Mouse (Mus musculus): ENCODE results near the gene Kctd4. TPM values are rescaled to one million over a fixed set of nuclear protein-coding genes. Genes with fewer than 3 reads are reported as not detected.

The Kctd4 gene
- total and polyA plus RNA-seq, 3 experiments: 0.06 TPM; not detected in 2

- peaks cover 8 to 73% of the 10 kb centered on the region in 2 experiments for H3K36me3 ChIP-seq (replicated peaks in 1 of 2; ENCODE audit: control insufficient read depth in 1 of 2, insufficient read depth in 1 of 2, low read length in 1 of 2)
- no peaks in the 10 kb centered on the region for H3K9me3 ChIP-seq (replicated peaks; ENCODE audit: low read length)
- peaks cover 0 to 17% of the 10 kb centered on the region in 2 experiments; a peak in 1 of 4 replicates for H3K4me1 ChIP-seq (ENCODE audit: control insufficient read depth in 1 of 2, insufficient read depth in 2 of 2)
- H3K4me2 ChIP-seq (ENCODE audit: insufficient read depth, low read depth, poor library complexity, severe bottlenecking): no peak overlapping the region
- in situ Hi-C loops (cut with MboI; ENCODE audit: low pct_ligation_motif_present, low pct_unique_long_range_greater_than_20kb, low sequenced_read_pairs): loop anchor here (10.0 kb wide), 1 partner anchor 78 kb away; no protein-coding TSS in a partner anchor
- H3K4me3 ChIP-seq (replicated peaks in 1 of 3; ENCODE audit: low read depth in 2 of 3, low read length in 2 of 3, poor library complexity in 1 of 3): no peak overlapping the region
- no peak for DNase-seq (ENCODE audit: extremely low read depth)
- no peak for TF ChIP-seq TBP (conservative IDR thresholded peaks at IDR 0.05; ENCODE audit: low read depth, low read length)
- TF ChIP-seq MEF2A (IDR thresholded peaks at IDR 0.05; ENCODE audit: borderline replicate concordance, low read depth, low read length): no peak
- no peak for TF ChIP-seq MAX (IDR thresholded peaks at IDR 0.05; ENCODE audit: low read length)
- H3K27ac ChIP-seq (ENCODE audit: insufficient read depth, low read depth): no peak overlapping the region
- peaks cover 12% of the 10 kb centered on the region; the same call in 1 of the 2 replicates for H3K79me2 ChIP-seq (replicated peaks; ENCODE audit: control insufficient read depth, extremely low read depth, insufficient read depth, poor library complexity, severe bottlenecking)
- H3K27me3 ChIP-seq (replicated peaks): no peaks in the 10 kb centered on the region
- dilution Hi-C loops (cut with MboI; ENCODE audit: extremely low pct_ligation_motif_present, extremely low pct_unique_long_range_greater_than_20kb, low sequenced_read_pairs): no loop called here
- no peak overlapping the region for H3K9ac ChIP-seq (ENCODE audit: insufficient read depth, low read depth)
Observed at GRCm38 (mm10) chr14:75992371-75992770, 37.6 kb downstream of the Kctd4 start.

GRCm38 (mm10) chr14:75998082-75998481 lies 43.3 kb downstream of the Kctd4 start:
- H3K36me3 ChIP-seq (replicated peaks in 1 of 2; ENCODE audit: control insufficient read depth in 1 of 2, insufficient read depth in 1 of 2, low read length in 1 of 2): peaks cover 5 to 52% of the 10 kb centered on the region in 2 experiments
- no peak for DNase-seq (ENCODE audit: extremely low read depth)
- peaks cover 0 to 48% of the 10 kb centered on the region in 2 experiments; a peak in 2 of 4 replicates for H3K4me1 ChIP-seq (ENCODE audit: control insufficient read depth in 1 of 2, insufficient read depth in 2 of 2)
- H3K27me3 ChIP-seq (replicated peaks): no peaks in the 10 kb centered on the region
- H3K4me2 ChIP-seq (ENCODE audit: insufficient read depth, low read depth, poor library complexity, severe bottlenecking): no peak overlapping the region
- peaks cover 6% of the 10 kb centered on the region for H3K79me2 ChIP-seq (replicated peaks; ENCODE audit: control insufficient read depth, extremely low read depth, insufficient read depth, poor library complexity, severe bottlenecking)
- TF ChIP-seq CHD2 (IDR thresholded peaks at IDR 0.05; ENCODE audit: low read length) (no peak), CHD1 (IDR thresholded peaks at IDR 0.05; ENCODE audit: low read depth, low read length) (no peak), NRF1 (IDR thresholded peaks at IDR 0.05; ENCODE audit: low read depth, low read length) (no peak), CTCF (conservative IDR thresholded peaks at IDR 0.05 in 1 of 2, IDR thresholded peaks at IDR 0.05 in 1 of 2; ENCODE audit: low read depth in 2 of 2, low read length in 2 of 2) (no peak), USF2 (conservative IDR thresholded peaks at IDR 0.05; ENCODE audit: low read depth, low read length) (no peak), ZKSCAN1 (IDR thresholded peaks at IDR 0.05; ENCODE audit: borderline replicate concordance, low read depth, low read length) (no peak), EP300 (IDR thresholded peaks at IDR 0.05; ENCODE audit: low read length) (no peak), RAD21 (IDR thresholded peaks at IDR 0.05; ENCODE audit: low read depth, low read length) (no peak)
- H3K27ac ChIP-seq (ENCODE audit: insufficient read depth, low read depth): no peak overlapping the region
- dilution Hi-C loops (cut with MboI; ENCODE audit: extremely low pct_ligation_motif_present, extremely low pct_unique_long_range_greater_than_20kb, low sequenced_read_pairs) (no loop called here), in situ Hi-C loops (cut with MboI; ENCODE audit: low pct_ligation_motif_present, low pct_unique_long_range_greater_than_20kb, low sequenced_read_pairs) (loop anchor here (10.0 kb wide), 1 partner anchor 83 kb away; no protein-coding TSS in a partner anchor)
- H3K9ac ChIP-seq (ENCODE audit: insufficient read depth, low read depth): no peak overlapping the region
- no peak overlapping the region for H3K4me3 ChIP-seq (replicated peaks in 1 of 3; ENCODE audit: low read depth in 2 of 3, low read length in 2 of 3, poor library complexity in 1 of 3)
- H3K9me3 ChIP-seq (replicated peaks; ENCODE audit: low read length): no peaks in the 10 kb centered on the region

DNA sequence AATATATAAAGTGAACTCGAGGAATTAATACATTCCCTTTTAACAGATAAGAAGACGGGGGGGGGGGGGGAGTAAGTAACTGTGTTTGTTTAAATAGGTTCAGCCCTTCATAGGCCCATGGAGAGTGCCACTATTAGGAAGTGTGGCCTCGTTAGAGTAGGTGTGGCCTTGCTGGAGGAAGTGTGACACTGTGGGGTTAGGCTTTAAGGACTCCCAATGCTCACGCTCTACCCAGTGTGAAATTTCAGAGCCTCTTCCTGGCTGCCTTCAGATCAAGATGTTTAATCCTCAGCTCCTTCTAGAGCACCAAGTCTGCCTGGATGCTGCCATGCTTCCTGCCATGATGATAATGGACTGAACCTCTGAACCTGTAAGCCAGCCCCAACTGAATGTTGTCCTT lies 47.0 kb downstream of the Kctd4 start:
- in situ Hi-C loops (cut with MboI; ENCODE audit: low pct_ligation_motif_present, low pct_unique_long_range_greater_than_20kb, low sequenced_read_pairs) (no loop called here), dilution Hi-C loops (cut with MboI; ENCODE audit: extremely low pct_ligation_motif_present, extremely low pct_unique_long_range_greater_than_20kb, low sequenced_read_pairs) (no loop called here)
- no peaks in the 10 kb centered on the region for H3K27me3 ChIP-seq (replicated peaks)
- H3K27ac ChIP-seq (ENCODE audit: insufficient read depth, low read depth): no peak overlapping the region
- peak; percentile 35 for DNase-seq (ENCODE audit: extremely low read depth)
- peaks cover 0 to 58% of the 10 kb centered on the region in 2 experiments; a peak in 2 of 4 replicates for H3K4me1 ChIP-seq (ENCODE audit: control insufficient read depth in 1 of 2, insufficient read depth in 2 of 2)
- no peak overlapping the region for H3K9ac ChIP-seq (ENCODE audit: insufficient read depth, low read depth)
- H3K4me3 ChIP-seq (replicated peaks in 1 of 3; ENCODE audit: low read depth in 2 of 3, low read length in 2 of 3, poor library complexity in 1 of 3): no peak overlapping the region
- no peak for TF ChIP-seq POLR2A (IDR thresholded peaks at IDR 0.05; ENCODE audit: low read depth, low read length)
- no peaks in the 10 kb centered on the region for H3K9me3 ChIP-seq (replicated peaks; ENCODE audit: low read length)
- no peak overlapping the region for H3K4me2 ChIP-seq (ENCODE audit: insufficient read depth, low read depth, poor library complexity, severe bottlenecking)
- peaks cover 9% of the 10 kb centered on the region for H3K79me2 ChIP-seq (replicated peaks; ENCODE audit: control insufficient read depth, extremely low read depth, insufficient read depth, poor library complexity, severe bottlenecking)
- peaks cover 0 to 56% of the 10 kb centered on the region in 2 experiments for H3K36me3 ChIP-seq (replicated peaks in 1 of 2; ENCODE audit: control insufficient read depth in 1 of 2, insufficient read depth in 1 of 2, low read length in 1 of 2)
